8 mouse cellular contexts compared by ENCODE assay signal in genomic region chr1:36071176-36071575, GRCm38 (mm10). TPM values are rescaled to one million over a fixed set of nuclear protein-coding genes. Genes with fewer than 3 reads are reported as not detected.
A peak's percentile ranks its signal among the peaks of the same experiment; 100 is the strongest.
DNase-seq lines count a peak whose midpoint lies in the region; ATAC-seq and TF ChIP-seq lines count a peak whose summit lies in the region.

No protein-coding gene starts in this region.

- H3K9ac ChIP-seq in kidney, postnatal 0 days (ENCODE audit: low read depth, low read length), result peak overlapping the region; percentile 78; the same call in 1 of the 2 replicates
- H3K9ac ChIP-seq in embryonic facial prominence, embryonic 12.5 days, result no peak overlapping the region
- no peak overlapping the region for H3K9ac ChIP-seq in hindbrain, postnatal 0 days (replicated peaks; ENCODE audit: low read length)

- no peaks in the 10 kb centered on the region for H3K27me3 ChIP-seq in kidney, postnatal 0 days (ENCODE audit: insufficient read depth, low read length)
- H3K27me3 ChIP-seq in embryonic facial prominence, embryonic 12.5 days, result no peaks in the 10 kb centered on the region; the same call in 1 of the 2 replicates
- no peaks in the 10 kb centered on the region for H3K27me3 ChIP-seq in hindbrain, postnatal 0 days (ENCODE audit: insufficient read depth, low read length)

- H3K4me3 ChIP-seq in kidney, postnatal 0 days (replicated peaks; ENCODE audit: low read depth, low read length), result peak overlapping the region; percentile 84
- peak overlapping the region; percentile 71 for H3K4me3 ChIP-seq in embryonic facial prominence, embryonic 12.5 days
- peak overlapping the region; percentile 82 for H3K4me3 ChIP-seq in hindbrain, postnatal 0 days (ENCODE audit: low read length)

- H3K4me1 ChIP-seq in kidney, postnatal 0 days (replicated peaks; ENCODE audit: insufficient read depth, low read length), result peaks cover 67% of the 10 kb centered on the region
- H3K4me1 ChIP-seq in embryonic facial prominence, embryonic 12.5 days, result peaks cover 46% of the 10 kb centered on the region
- peaks cover 43% of the 10 kb centered on the region for H3K4me1 ChIP-seq in hindbrain, postnatal 0 days (ENCODE audit: insufficient read depth, low read length)

- no peak for TF ChIP-seq CTCF in kidney, postnatal 0 days (IDR thresholded peaks at IDR 0.05; ENCODE audit: low read depth)
- no peak for TF ChIP-seq CTCF in hindbrain, postnatal 0 days (IDR thresholded peaks at IDR 0.05; ENCODE audit: low read depth)

- no peaks in the 10 kb centered on the region for H3K9me3 ChIP-seq in kidney, postnatal 0 days (replicated peaks; ENCODE audit: low read length)
- no peaks in the 10 kb centered on the region for H3K9me3 ChIP-seq in embryonic facial prominence, embryonic 12.5 days
- no peaks in the 10 kb centered on the region for H3K9me3 ChIP-seq in hindbrain, postnatal 0 days (ENCODE audit: low read length)

- DNase-seq in kidney, postnatal 0 days (ENCODE audit: low spot score), result no peak
- no peak for DNase-seq in kidney, postnatal 25 days
- DNase-seq in hindbrain, postnatal 0 days (ENCODE audit: low spot score), result no peak
- DNase-seq in naive thymus-derived CD4-positive, alpha-beta T cell, adult 2 months (ENCODE audit: low read depth), result peak; percentile 26
- DNase-seq in adrenal gland, postnatal 14 days, result no peak
- no peak for DNase-seq in layer of hippocampus, adult 9-11 months
- no peak for DNase-seq in frontal cortex, postnatal 36 days (ENCODE audit: low spot score in 2 of 2)

- peak overlapping the region; percentile 94 for H3K4me2 ChIP-seq in kidney, postnatal 0 days (ENCODE audit: low read length)
- H3K4me2 ChIP-seq in embryonic facial prominence, embryonic 12.5 days (replicated peaks), result peak overlapping the region; percentile 98
- peak overlapping the region; percentile 73 for H3K4me2 ChIP-seq in hindbrain, postnatal 0 days (ENCODE audit: low read depth, low read length)

- ATAC-seq in kidney, postnatal 0 days (replicated peaks; ENCODE audit: low FRiP score, low read depth), result no peak
- ATAC-seq in embryonic facial prominence, embryonic 12.5 days (ENCODE audit: insufficient number of reproducible peaks, insufficient read depth, low FRiP score, low TSS enrichment), result no peak
- ATAC-seq in hindbrain, postnatal 0 days, result no peak

- H3K36me3 ChIP-seq in kidney, postnatal 0 days (ENCODE audit: insufficient read depth, low read length), result no peaks in the 10 kb centered on the region
- H3K36me3 ChIP-seq in embryonic facial prominence, embryonic 12.5 days, result 0 out of 2 replicates have a peak, but pooled peaks cover 3% of the 10 kb centered on the region
- no peaks in the 10 kb centered on the region for H3K36me3 ChIP-seq in hindbrain, postnatal 0 days (ENCODE audit: insufficient read depth, low read length)

- H3K27ac ChIP-seq in kidney, postnatal 0 days, result no peak overlapping the region
- no peak overlapping the region for H3K27ac ChIP-seq in embryonic facial prominence, embryonic 12.5 days
- H3K27ac ChIP-seq in hindbrain, postnatal 0 days, result no peak overlapping the region

- WGBS in kidney, postnatal 0 days, result 39% methylated on average over 7 of the region's 7 CpGs
- 81% methylated on average over 7 of the region's 7 CpGs for WGBS in embryonic facial prominence, embryonic 12.5 days
- WGBS in hindbrain, postnatal 0 days, result 60% methylated on average over 7 of the region's 7 CpGs

RNA-seq across cellular contexts. Expression of gene Hs6st1, which starts 3.0 kb away (rescaled TPM):
- 13.7 and 23.6 TPM in 2 replicates for polyA plus RNA-seq in kidney, postnatal 0 days (2015; fragmentation: Nextera tagmentation; extraction: Ambion mirVana)
- 9.2 and 18.3 TPM in 2 replicates for polyA plus RNA-seq in embryonic facial prominence, embryonic 12.5 days (2016; fragmentation: Nextera tagmentation; extraction: Ambion mirVana)
- 107 and 112 TPM in 2 replicates for total RNA-seq in hindbrain, postnatal 0 days (2014; rRNA removed)
- polyA plus RNA-seq in hindbrain, postnatal 0 days (2015; fragmentation: Nextera tagmentation; extraction: Ambion mirVana), result 16.9 and 19.0 TPM in 2 replicates
- 71.6 and 89.0 TPM in 2 replicates for total RNA-seq in adrenal gland, postnatal 14 days (2021)
